Mouse (Mus musculus) NIH3T3 (cell line): Measurements from ENCODE around the gene Phex.
A peak's percentile ranks its signal among the peaks of the same experiment; 100 is the strongest.

Source experiments
- DNase-seq: peaks from one replicate; pipeline ENCODE4 v3.0.0-alpha.2; 2012; ENCODE audit warnings: low read depth

The Phex gene

GRCm38 (mm10) chrX:157307411-157307810 lies 107.7 kb downstream of the Phex start:
- DNase-seq: peak; percentile 88

GRCm38 (mm10) chrX:157306796-157307405 lies 108.2 kb downstream of the Phex start:
- no peak for DNase-seq

- DNase-seq: no peak
These were observed 109.3 kb downstream of the Phex start for GRCm38 (mm10) chrX:157305852-157306232.

- DNase-seq: peak; percentile 41
These were observed 109.8 kb downstream of the Phex start for GRCm38 (mm10) chrX:157305193-157305851.

GRCm38 (mm10) chrX:157292411-157292810 lies 122.7 kb downstream of the Phex start:
- DNase-seq: peak; percentile 73

- DNase-seq: peak; percentile 71
These were observed 138.5 kb downstream of the Phex start for GRCm38 (mm10) chrX:157276581-157276980.

- no peak for DNase-seq
These were observed 141.8 kb downstream of the Phex start for GRCm38 (mm10) chrX:157273291-157273690.

GRCm38 (mm10) chrX:157271609-157272008 lies 143.5 kb downstream of the Phex start:
- DNase-seq: peak; percentile 66

- peak; percentile 78 for DNase-seq
These were observed 145.3 kb downstream of the Phex start for GRCm38 (mm10) chrX:157269726-157270305.

GRCm38 (mm10) chrX:157268141-157268540 lies 147.0 kb downstream of the Phex start:
- DNase-seq: no peak

- DNase-seq: no peak
These were observed 212.4 kb downstream of the Phex start for GRCm38 (mm10) chrX:157202736-157203135.

- DNase-seq: peak; percentile 69
These were observed 230.9 kb downstream of the Phex start for GRCm38 (mm10) chrX:157184167-157184566.

GRCm38 (mm10) chrX:157180845-157181244 lies 234.3 kb downstream of the Phex start:
- peak; percentile 50 for DNase-seq

GRCm38 (mm10) chrX:157164142-157164541 lies 251.0 kb downstream of the Phex start:
- no peak for DNase-seq

- no peak for DNase-seq
These were observed 251.7 kb downstream of the Phex start for GRCm38 (mm10) chrX:157163394-157163793.

- DNase-seq: no peak
These were observed 270.4 kb downstream of the Phex start for GRCm38 (mm10) chrX:157144675-157145074.

- peak; percentile 28 for DNase-seq
These were observed 275.5 kb downstream of the Phex start for GRCm38 (mm10) chrX:157139601-157140000.
